Mouse (Mus musculus) G1E (cell line): ENCODE measurements around the gene Wdr41.

Experiments
- CTCF ChIP-seq: IDR thresholded peaks from 2 replicates; pipeline ENCODE4 v1.5.1; 2012; ENCODE audit warnings: low read depth, low read length, inconsistent platforms, mixed read lengths
- GATA2 ChIP-seq: IDR thresholded peaks from 2 replicates; pipeline ENCODE4 v1.6.1; 2012; ENCODE audit warnings: low read depth, low read length, inconsistent platforms, borderline replicate concordance
- POLR2AphosphoS5 ChIP-seq: IDR thresholded peaks from 2 replicates; pipeline ENCODE4 v1.6.1; 2012; ENCODE audit warnings: low read depth, low read length, inconsistent platforms; ENCODE audit not compliant: insufficient replicate concordance
- TAL1 ChIP-seq: conservative IDR thresholded peaks from 2 replicates; pipeline ENCODE4 v1.6.1; 2012; ENCODE audit warnings: low read depth, low read length, inconsistent platforms, mixed read lengths

GRCm38 (mm10) chr13:95011546-95012257 lies 35.6 kb downstream of the Wdr41 start:
- no peak for TF ChIP-seq CTCF
- TF ChIP-seq GATA2: no peak
- no peak for TF ChIP-seq POLR2AphosphoS5
- TF ChIP-seq TAL1: no peak
